Comparison of ENCODE assay signal across 8 mouse cellular contexts in the genomic region with DNA sequence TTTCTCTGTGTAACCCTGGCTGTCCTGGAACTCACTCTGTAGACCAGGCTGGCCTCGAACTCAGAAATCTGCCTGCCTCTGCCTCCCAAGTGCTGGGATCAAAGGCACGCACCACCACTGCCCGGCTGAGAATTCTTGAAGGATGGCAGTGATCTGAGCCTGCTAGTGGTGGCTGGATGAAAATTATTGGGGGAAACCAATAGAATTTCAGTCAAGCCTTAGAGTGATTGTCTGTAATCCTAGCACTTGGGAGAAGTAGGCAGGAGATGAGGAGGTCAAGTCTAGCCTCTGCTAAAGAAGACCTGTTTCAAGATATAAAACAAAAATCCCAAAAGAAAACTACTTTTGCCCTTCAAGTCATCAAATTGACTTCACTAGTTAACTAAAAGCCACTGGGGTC. TPM values are rescaled to one million over a fixed set of nuclear protein-coding genes. Genes with fewer than 3 reads are reported as not detected.
DNase-seq lines count a peak whose midpoint lies in the region; ATAC-seq and TF ChIP-seq lines count a peak whose summit lies in the region.

No protein-coding gene starts in this region.

- no peaks in the 10 kb centered on the region for H3K9me3 ChIP-seq in heart, embryonic 14.5 days (ENCODE audit: control insufficient read depth, low read length)
- H3K9me3 ChIP-seq in embryonic facial prominence, embryonic 10.5 days: no peaks in the 10 kb centered on the region
- no peaks in the 10 kb centered on the region for H3K9me3 ChIP-seq in hindbrain, embryonic 13.5 days
- no peaks in the 10 kb centered on the region for H3K9me3 ChIP-seq in midbrain, embryonic 10.5 days (replicated peaks)

- no peaks in the 10 kb centered on the region for H3K27me3 ChIP-seq in heart, embryonic 14.5 days (ENCODE audit: control insufficient read depth, insufficient read depth, low read length)
- H3K27me3 ChIP-seq in heart, adult 2 months (ENCODE audit: control insufficient read depth, insufficient read depth, low read length): no peaks in the 10 kb centered on the region
- 0 out of 2 replicates have a peak, but pooled peaks cover 5% of the 10 kb centered on the region for H3K27me3 ChIP-seq in embryonic facial prominence, embryonic 10.5 days (replicated peaks; ENCODE audit: low read depth, poor library complexity, severe bottlenecking)
- no peaks in the 10 kb centered on the region for H3K27me3 ChIP-seq in hindbrain, embryonic 13.5 days
- no peaks in the 10 kb centered on the region; the same call in 1 of the 2 replicates for H3K27me3 ChIP-seq in midbrain, embryonic 10.5 days (ENCODE audit: low read depth, poor library complexity, severe bottlenecking)

- H3K27ac ChIP-seq in heart, embryonic 14.5 days (replicated peaks in 1 of 2; ENCODE audit: control insufficient read depth in 1 of 2, insufficient read depth in 1 of 2, low read depth in 2 of 2, low read length in 2 of 2): no peak overlapping the region
- H3K27ac ChIP-seq in heart, adult 2 months: no peak overlapping the region
- H3K27ac ChIP-seq in embryonic facial prominence, embryonic 10.5 days (replicated peaks): 0 out of 2 replicates have a peak overlapping the region, but pooled peaks have one; percentile 92
- no peak overlapping the region; the same call in 1 of the 2 replicates for H3K27ac ChIP-seq in hindbrain, embryonic 13.5 days
- H3K27ac ChIP-seq in midbrain, embryonic 10.5 days (replicated peaks): peak overlapping the region; percentile 93

- 0 out of 2 replicates have a peak, but pooled peaks cover 1% of the 10 kb centered on the region for H3K79me2 ChIP-seq in heart, adult 2 months (replicated peaks; ENCODE audit: control insufficient read depth, insufficient read depth, low read length)

- H3K36me3 ChIP-seq in heart, embryonic 14.5 days (ENCODE audit: control insufficient read depth, insufficient read depth, low read length): peaks cover 24% of the 10 kb centered on the region
- no peaks in the 10 kb centered on the region; the same call in 1 of the 2 replicates for H3K36me3 ChIP-seq in heart, adult 2 months (ENCODE audit: control insufficient read depth, insufficient read depth, low read length)
- H3K36me3 ChIP-seq in embryonic facial prominence, embryonic 10.5 days (replicated peaks): peaks cover 30% of the 10 kb centered on the region
- peaks cover 24% of the 10 kb centered on the region for H3K36me3 ChIP-seq in hindbrain, embryonic 13.5 days
- H3K36me3 ChIP-seq in midbrain, embryonic 10.5 days: peaks cover 29% of the 10 kb centered on the region

- no peak for TF ChIP-seq CTCF in heart, adult 2 months (IDR thresholded peaks at IDR 0.05)

- peak overlapping the region; percentile 96; the same call in 1 of the 2 replicates for H3K4me2 ChIP-seq in heart, embryonic 14.5 days (ENCODE audit: low read length)
- no peak overlapping the region for H3K4me2 ChIP-seq in hindbrain, embryonic 13.5 days

- TF ChIP-seq POLR2A in heart, adult 2 months (IDR thresholded peaks at IDR 0.05; ENCODE audit: insufficient read depth, low read depth, low read length): no peak

- intact Hi-C loops in heart, adult 2 months (cut with DNase I): loop anchor here (1.0 to 5.0 kb wide), 3 partner anchors 8 to 111 kb away; partner anchors contain the start of genes Gm49661, Prdx2 and Rnaseh2a

- H3K4me3 ChIP-seq in heart, embryonic 14.5 days (ENCODE audit: control insufficient read depth in 1 of 2, insufficient read depth in 1 of 2, low read depth in 1 of 2, low read length in 2 of 2): peak overlapping the region in 1 of 2 experiments; percentile 95; a peak in 2 of 4 replicates
- H3K4me3 ChIP-seq in heart, adult 2 months: no peak overlapping the region
- peak overlapping the region; percentile 97 for H3K4me3 ChIP-seq in embryonic facial prominence, embryonic 10.5 days
- H3K4me3 ChIP-seq in hindbrain, embryonic 13.5 days: peak overlapping the region; percentile 84
- H3K4me3 ChIP-seq in midbrain, embryonic 10.5 days: peak overlapping the region; percentile 87

- TF ChIP-seq EP300 in heart, adult 2 months (IDR thresholded peaks at IDR 0.05; ENCODE audit: insufficient read depth, low read depth, low read length): no peak

- 75% methylated on average over 3 of the region's 3 CpGs for WGBS in heart, embryonic 14.5 days
- WGBS in heart, adult 2 months: 92% methylated on average over 3 of the region's 3 CpGs
- WGBS in embryonic facial prominence, embryonic 10.5 days: 92% methylated on average over 3 of the region's 3 CpGs
- 93% methylated on average over 3 of the region's 3 CpGs for WGBS in hindbrain, embryonic 13.5 days
- 93% methylated on average over 3 of the region's 3 CpGs for WGBS in midbrain, embryonic 10.5 days

- H3K4me1 ChIP-seq in heart, embryonic 14.5 days (ENCODE audit: control insufficient read depth in 2 of 2, insufficient read depth in 2 of 2, low read length in 2 of 2): peaks cover 2 to 10% of the 10 kb centered on the region in 2 experiments; a peak in 3 of 4 replicates
- H3K4me1 ChIP-seq in heart, adult 2 months (ENCODE audit: control insufficient read depth, insufficient read depth, low read length): no peaks in the 10 kb centered on the region
- H3K4me1 ChIP-seq in embryonic facial prominence, embryonic 10.5 days: peaks cover 13% of the 10 kb centered on the region
- peaks cover 17% of the 10 kb centered on the region for H3K4me1 ChIP-seq in hindbrain, embryonic 13.5 days (replicated peaks)
- H3K4me1 ChIP-seq in midbrain, embryonic 10.5 days: peaks cover 13% of the 10 kb centered on the region

- ATAC-seq in heart, embryonic 14.5 days (ENCODE audit: insufficient number of reproducible peaks, insufficient read depth, low FRiP score, low read depth): no peak
- ATAC-seq in hindbrain, embryonic 13.5 days (ENCODE audit: low FRiP score): peak; percentile 41
- no peak for ATAC-seq in cerebellum, adult (ENCODE audit: insufficient number of reproducible peaks, low FRiP score, low TSS enrichment)

- no peak overlapping the region for H3K9ac ChIP-seq in heart, embryonic 14.5 days (ENCODE audit: low read length)
- no peak overlapping the region for H3K9ac ChIP-seq in heart, adult 2 months (ENCODE audit: low read depth, low read length)
- H3K9ac ChIP-seq in hindbrain, embryonic 13.5 days: no peak overlapping the region

- no peak for DNase-seq in heart, adult 2 months
- no peak for DNase-seq in embryonic facial prominence, embryonic 10.5 days (ENCODE audit: low spot score)
- no peak for DNase-seq in midbrain, embryonic 10.5 days (ENCODE audit: low spot score)
- DNase-seq in lung, postnatal 25 days (ENCODE audit: low spot score): no peak
- DNase-seq in gastrocnemius, adult 8-10 months (ENCODE audit: low spot score in 2 of 2): no peak

RNA-seq across cellular contexts. Expression of gene Farsa, which starts 0.4 kb away (rescaled TPM):
- 47.6 and 50.7 TPM in 2 replicates for polyA plus RNA-seq in heart, embryonic 14.5 days (2014; fragmentation: Nextera tagmentation; extraction: Ambion mirVana)
- 10 to 100 TPM; 21.8 to 24.5 TPM for total RNA-seq in heart, adult 2 months (2021)
- polyA plus RNA-seq in heart, adult 2 months (2012; rRNA removed): 32.5 and 41.4 TPM in 2 replicates
- 133 and 138 TPM in 2 replicates for polyA plus RNA-seq in embryonic facial prominence, embryonic 10.5 days (2016; fragmentation: Nextera tagmentation; extraction: Ambion mirVana)
- 107 and 109 TPM in 2 replicates for polyA plus RNA-seq in hindbrain, embryonic 13.5 days (2015; fragmentation: Nextera tagmentation; extraction: Ambion mirVana)
- 133 and 139 TPM in 2 replicates for polyA plus RNA-seq in midbrain, embryonic 10.5 days (2016; fragmentation: Nextera tagmentation; extraction: Ambion mirVana)
- 10 to 100 TPM; 19.2 to 28.8 (median 24.5) TPM for total RNA-seq in gastrocnemius, adult 8-10 months (2022)

RNA-seq across cellular contexts. Expression of gene Calr, which starts 9.7 kb away (rescaled TPM):
- polyA plus RNA-seq in heart, embryonic 14.5 days (2014; fragmentation: Nextera tagmentation; extraction: Ambion mirVana): 500 and 527 TPM in 2 replicates
- total RNA-seq in heart, adult 2 months (2021): 100 to 1,000 TPM; 352 to 416 TPM
- polyA plus RNA-seq in heart, adult 2 months (2012; rRNA removed): 154 and 269 TPM in 2 replicates
- polyA plus RNA-seq in embryonic facial prominence, embryonic 10.5 days (2016; fragmentation: Nextera tagmentation; extraction: Ambion mirVana): 758 and 801 TPM in 2 replicates
- polyA plus RNA-seq in hindbrain, embryonic 13.5 days (2015; fragmentation: Nextera tagmentation; extraction: Ambion mirVana): 646 and 672 TPM in 2 replicates
- 723 and 798 TPM in 2 replicates for polyA plus RNA-seq in midbrain, embryonic 10.5 days (2016; fragmentation: Nextera tagmentation; extraction: Ambion mirVana)
- 100 to 1,000 TPM; 148 to 197 (median 154) TPM for total RNA-seq in gastrocnemius, adult 8-10 months (2022)

RNA-seq across cellular contexts. Expression of gene Syce2, which starts 15.5 kb away (rescaled TPM):
- 23.7 and 25.2 TPM in 2 replicates for polyA plus RNA-seq in heart, embryonic 14.5 days (2014; fragmentation: Nextera tagmentation; extraction: Ambion mirVana)
- total RNA-seq in heart, adult 2 months (2021): 1 to 10 TPM; 2.6 to 4.3 TPM
- polyA plus RNA-seq in heart, adult 2 months (2012; rRNA removed): 0.33 and 0.64 TPM in 2 replicates
- 77.8 and 83.7 TPM in 2 replicates for polyA plus RNA-seq in embryonic facial prominence, embryonic 10.5 days (2016; fragmentation: Nextera tagmentation; extraction: Ambion mirVana)
- polyA plus RNA-seq in hindbrain, embryonic 13.5 days (2015; fragmentation: Nextera tagmentation; extraction: Ambion mirVana): 17.8 and 20.4 TPM in 2 replicates
- 64.7 and 71.7 TPM in 2 replicates for polyA plus RNA-seq in midbrain, embryonic 10.5 days (2016; fragmentation: Nextera tagmentation; extraction: Ambion mirVana)
- total RNA-seq in gastrocnemius, adult 8-10 months (2022): 1 to 10 TPM in 2 of 4 experiments, under 1 TPM in 2; 0.82 to 2.5 (median 1.5) TPM

RNA-seq across cellular contexts. Expression of gene Rad23a, which starts 16.0 kb away (rescaled TPM):
- 122 and 125 TPM in 2 replicates for polyA plus RNA-seq in heart, embryonic 14.5 days (2014; fragmentation: Nextera tagmentation; extraction: Ambion mirVana)
- 10 to 100 TPM; 85.1 to 87.6 TPM for total RNA-seq in heart, adult 2 months (2021)
- polyA plus RNA-seq in heart, adult 2 months (2012; rRNA removed): 77.3 and 101 TPM in 2 replicates
- 112 and 122 TPM in 2 replicates for polyA plus RNA-seq in embryonic facial prominence, embryonic 10.5 days (2016; fragmentation: Nextera tagmentation; extraction: Ambion mirVana)
- 83.2 and 85.5 TPM in 2 replicates for polyA plus RNA-seq in hindbrain, embryonic 13.5 days (2015; fragmentation: Nextera tagmentation; extraction: Ambion mirVana)
- polyA plus RNA-seq in midbrain, embryonic 10.5 days (2016; fragmentation: Nextera tagmentation; extraction: Ambion mirVana): 124 and 131 TPM in 2 replicates
- 100 to 1,000 TPM; 168 to 185 (median 180) TPM for total RNA-seq in gastrocnemius, adult 8-10 months (2022)

RNA-seq across cellular contexts. Expression of gene Gadd45gip1, which starts 25.1 kb away (rescaled TPM):
- 49.9 and 53.0 TPM in 2 replicates for polyA plus RNA-seq in heart, embryonic 14.5 days (2014; fragmentation: Nextera tagmentation; extraction: Ambion mirVana)
- 10 to 100 TPM; 27.4 to 29.7 TPM for total RNA-seq in heart, adult 2 months (2021)
- polyA plus RNA-seq in heart, adult 2 months (2012; rRNA removed): 13.4 and 21.2 TPM in 2 replicates
- 45.2 and 47.3 TPM in 2 replicates for polyA plus RNA-seq in embryonic facial prominence, embryonic 10.5 days (2016; fragmentation: Nextera tagmentation; extraction: Ambion mirVana)
- 37.3 and 37.8 TPM in 2 replicates for polyA plus RNA-seq in hindbrain, embryonic 13.5 days (2015; fragmentation: Nextera tagmentation; extraction: Ambion mirVana)
- polyA plus RNA-seq in midbrain, embryonic 10.5 days (2016; fragmentation: Nextera tagmentation; extraction: Ambion mirVana): 46.3 and 47.2 TPM in 2 replicates
- total RNA-seq in gastrocnemius, adult 8-10 months (2022): 10 to 100 TPM; 18.6 to 23.2 (median 20.8) TPM

Comparison
In these comparisons a context has a peak if more than half of its experiments do, and no peak if none do; other contexts are left out.
1. RNA of gene Syce2, which starts 15.5 kb away (polyA plus RNA-seq): 77.8 to 83.7 TPM in embryonic facial prominence, embryonic 10.5 days, 64.7 to 71.7 TPM in midbrain, embryonic 10.5 days, 23.7 to 25.2 TPM in heart, embryonic 14.5 days and 17.8 to 20.4 TPM in hindbrain, embryonic 13.5 days; 0.33 to 0.64 TPM in heart, adult 2 months; every median in the first group is over 10 times any median in the second.
2. H3K27ac ChIP-seq: peak in embryonic facial prominence, embryonic 10.5 days (single experiment) and midbrain, embryonic 10.5 days (single experiment); none in heart, embryonic 14.5 days (0 of 2), heart, adult 2 months (single experiment) and hindbrain, embryonic 13.5 days (single experiment).